Mouse (Mus musculus) hindbrain, postnatal 0 days (tissue): ENCODE measurements around the gene Neurog1. TPM values are rescaled to one million over a fixed set of nuclear protein-coding genes. Genes with fewer than 3 reads are reported as not detected.

Source experiments
- ATAC-seq: fragments of 200-750 bp; cut with Nextera tagmentation; 2 replicates; pipeline ENCODE4 v1.8.0; 2017; ENCODE audit warnings: mild to moderate bottlenecking, moderate TSS enrichment, moderate library complexity
- DNase-seq: peaks from one replicate; pipeline ENCODE4 v3.0.0-alpha.2; 2015; ENCODE audit warnings: low spot score
- H3K27ac ChIP-seq: fragments of 300-500 bp; sonication (generic); 2 replicates; pipeline ENCODE4 v1.5.1; 2014; ENCODE audit warnings: mild to moderate bottlenecking
- H3K27me3 ChIP-seq: fragments of 300-500 bp; sonication (generic); 2 replicates; pipeline ENCODE4 v1.6.1; 2014; ENCODE audit warnings: low read length, mixed read lengths; ENCODE audit not compliant: insufficient read depth
- H3K36me3 ChIP-seq: fragments of 300-500 bp; sonication (generic); 2 replicates; pipeline ENCODE4 v1.6.1; 2014; ENCODE audit warnings: low read length, mixed read lengths; ENCODE audit not compliant: insufficient read depth
- H3K4me1 ChIP-seq: fragments of 300-500 bp; sonication (generic); 2 replicates; pipeline ENCODE4 v1.6.1; 2014; ENCODE audit warnings: antibody characterized with exemption, low read length, mixed read lengths; ENCODE audit not compliant: insufficient read depth
- H3K4me2 ChIP-seq: fragments of 300-500 bp; sonication (generic); 2 replicates; pipeline ENCODE4 v1.6.1; 2014; ENCODE audit warnings: low read depth, mild to moderate bottlenecking, low read length, moderate library complexity, mixed read lengths
- H3K4me3 ChIP-seq: fragments of 300-500 bp; sonication (generic); 2 replicates; pipeline ENCODE4 v1.5.1; 2014; ENCODE audit warnings: low read length
- H3K9ac ChIP-seq: fragments of 300-500 bp; sonication (generic); replicated peaks from 2 replicates; pipeline ENCODE4 v1.6.1; 2014; ENCODE audit warnings: mild to moderate bottlenecking, low read length, moderate library complexity, mixed read lengths
- H3K9me3 ChIP-seq: fragments of 300-500 bp; sonication (generic); 2 replicates; pipeline ENCODE4 v1.6.1; 2016; ENCODE audit warnings: low read length, mixed read lengths
- CTCF ChIP-seq: IDR thresholded peaks from 2 replicates; pipeline ENCODE4 v1.5.1; 2016; ENCODE audit warnings: antibody characterized with exemption, control low read depth, low read depth
- WGBS: fragments of 180-500 bp; shearing (Covaris S2); extraction: QIAGEN DNeasy Blood & Tissue Kit; methylation state at CpG from one replicate; pipeline ENCODE4 v1.1.7; 2014; 5-methylcytosine and 5-hydroxymethylcytosine counted together
- polyA plus RNA-seq: library from polyadenylated mRNA; unstranded; fragments of >200 nt; fragmentation: Nextera tagmentation; extraction: Ambion mirVana; gene quantifications from 2 replicates; pipeline ENCODE4 v1.2.1, GENCODE M21; 2015
- total RNA-seq: library from RNA; depleted of rRNA; stranded (reverse); fragments of >200 nt; gene quantifications from 2 replicates; pipeline ENCODE4 v1.2.3, GENCODE M21; 2014

Gene Neurog1
- total and polyA plus RNA-seq, 2 experiments from 2014 or later, result 0.30 to 0.42 TPM

DNA sequence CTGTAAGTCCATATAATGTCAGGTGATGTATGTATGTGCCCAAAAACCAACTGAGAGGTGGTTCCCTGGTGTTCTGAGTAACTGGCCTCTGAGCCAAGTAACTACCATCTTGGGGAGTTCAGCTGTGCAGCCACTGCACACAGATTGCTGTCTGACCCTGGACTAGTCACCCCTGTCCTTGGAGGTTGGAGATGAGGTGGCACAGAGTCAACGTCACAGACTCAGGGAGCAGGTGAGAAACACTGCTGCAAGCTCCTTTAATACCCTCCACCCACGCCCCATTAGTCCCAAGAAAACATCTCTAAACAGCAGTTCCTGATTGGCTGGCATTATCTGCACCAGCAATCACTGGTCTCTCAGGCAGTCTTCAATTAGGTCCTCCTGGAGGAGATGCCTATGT is 23.2 kb upstream of the Neurog1 start:
- 43% methylated on average over 2 of the region's 2 CpGs for WGBS
- H3K9me3 ChIP-seq, result 0 out of 2 replicates have a peak, but pooled peaks cover 3% of the 10 kb centered on the region
- H3K27me3 ChIP-seq, result 0 out of 2 replicates have a peak, but pooled peaks cover 3% of the 10 kb centered on the region
- no peak overlapping the region for H3K9ac ChIP-seq
- no peak for TF ChIP-seq CTCF
- no peak for ATAC-seq
- no peak for DNase-seq
- no peaks in the 10 kb centered on the region for H3K36me3 ChIP-seq
- no peak overlapping the region for H3K4me3 ChIP-seq
- no peak overlapping the region for H3K27ac ChIP-seq
- H3K4me1 ChIP-seq, result no peaks in the 10 kb centered on the region
- no peak overlapping the region for H3K4me2 ChIP-seq

DNA sequence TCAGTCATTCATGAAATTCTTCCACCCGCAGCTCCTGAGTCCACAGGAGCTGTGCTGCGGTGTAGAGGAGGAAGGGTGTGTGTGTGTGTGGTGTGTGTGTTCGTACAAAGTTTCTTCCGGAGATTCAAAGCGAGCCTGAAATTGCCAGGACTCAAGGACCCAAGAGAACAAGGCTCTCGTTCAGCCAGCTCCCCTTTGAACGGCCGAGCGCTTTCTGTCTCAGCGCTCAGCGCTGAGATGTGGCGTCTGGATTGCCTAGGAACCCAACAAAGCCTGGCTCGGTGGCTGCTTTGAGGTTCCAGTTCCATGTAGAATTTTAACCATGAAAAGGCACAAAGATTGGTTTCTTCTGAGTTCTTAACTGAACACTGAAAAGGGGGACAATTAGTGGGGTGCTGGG is 18.2 kb upstream of the Neurog1 start:
- DNase-seq (peak; percentile 47), ATAC-seq (peak; percentile 73; the same call in 1 of the 2 replicates)
- Histone ChIP-seq H3K9ac (no peak overlapping the region), H3K4me3 (no peak overlapping the region), H3K4me2 (no peak overlapping the region), H3K36me3 (no peaks in the 10 kb centered on the region), H3K9me3 (0 out of 2 replicates have a peak, but pooled peaks cover 3% of the 10 kb centered on the region), H3K4me1 (no peaks in the 10 kb centered on the region), H3K27ac (peak overlapping the region; percentile 22; the same call in 1 of the 2 replicates), H3K27me3 (no peaks in the 10 kb centered on the region)
- no peak for TF ChIP-seq CTCF
- 48% methylated on average over 13 of the region's 13 CpGs for WGBS

DNA sequence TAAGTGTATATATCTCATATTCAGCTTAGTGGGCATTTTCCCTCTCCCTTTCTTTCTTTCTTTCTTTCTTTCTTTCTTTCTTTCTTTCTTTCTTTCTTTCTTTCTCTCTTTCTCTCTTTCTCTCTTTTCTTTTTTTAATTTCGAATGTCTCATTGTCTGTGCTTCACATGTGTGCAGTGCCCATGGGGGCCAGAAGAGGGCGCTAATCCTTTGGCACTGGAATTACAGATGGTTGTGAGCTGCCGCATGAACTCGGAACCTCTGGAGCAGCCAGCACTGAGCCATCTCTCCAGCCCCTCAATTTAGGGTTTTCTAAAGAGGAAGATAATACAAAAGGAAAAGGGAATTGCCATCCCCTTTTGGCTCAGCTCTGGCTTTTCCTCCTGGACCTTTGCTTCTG is 15.4 kb upstream of the Neurog1 start:
- Histone ChIP-seq H3K27me3 (0 out of 2 replicates have a peak, but pooled peaks cover 5% of the 10 kb centered on the region), H3K4me3 (no peak overlapping the region), H3K9me3 (0 out of 2 replicates have a peak, but pooled peaks cover 3% of the 10 kb centered on the region), H3K36me3 (no peaks in the 10 kb centered on the region), H3K9ac (no peak overlapping the region), H3K27ac (no peak overlapping the region), H3K4me1 (no peaks in the 10 kb centered on the region), H3K4me2 (no peak overlapping the region)
- ATAC-seq (no peak), DNase-seq (no peak)
- TF ChIP-seq CTCF, result peak; percentile 48
- WGBS, result 79% methylated on average over 4 of the region's 4 CpGs

DNA sequence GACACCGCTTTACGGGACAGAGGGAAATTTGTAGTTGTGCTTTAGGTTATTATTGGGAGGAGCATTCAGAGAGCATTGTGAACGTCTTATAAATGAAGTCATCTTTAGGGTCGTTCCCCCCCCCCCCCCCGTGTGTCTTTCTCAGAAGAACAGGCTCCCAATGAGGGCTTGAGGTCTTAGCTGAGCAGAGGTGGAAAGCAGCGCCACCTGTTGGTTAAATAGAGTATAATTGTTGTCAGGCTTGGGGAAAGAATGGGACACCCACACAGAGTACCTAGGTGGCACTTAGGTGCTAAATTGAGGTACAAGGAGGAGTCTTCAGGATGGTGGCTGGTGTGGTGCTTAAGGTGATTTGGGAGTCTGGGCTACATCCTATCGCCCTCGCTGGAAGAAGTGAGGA is 14.5 kb upstream of the Neurog1 start:
- Histone ChIP-seq H3K4me1 (no peaks in the 10 kb centered on the region), H3K9me3 (0 out of 2 replicates have a peak, but pooled peaks cover 2% of the 10 kb centered on the region), H3K9ac (no peak overlapping the region), H3K4me3 (no peak overlapping the region), H3K27me3 (0 out of 2 replicates have a peak, but pooled peaks cover 14% of the 10 kb centered on the region), H3K36me3 (no peaks in the 10 kb centered on the region), H3K4me2 (no peak overlapping the region), H3K27ac (no peak overlapping the region)
- 36% methylated on average over 8 of the region's 8 CpGs for WGBS
- ATAC-seq, result 0 out of 2 replicates have a peak, but pooled peaks have one; percentile 66
- peak; percentile 77 for TF ChIP-seq CTCF
- peak; percentile 75 for DNase-seq

DNA sequence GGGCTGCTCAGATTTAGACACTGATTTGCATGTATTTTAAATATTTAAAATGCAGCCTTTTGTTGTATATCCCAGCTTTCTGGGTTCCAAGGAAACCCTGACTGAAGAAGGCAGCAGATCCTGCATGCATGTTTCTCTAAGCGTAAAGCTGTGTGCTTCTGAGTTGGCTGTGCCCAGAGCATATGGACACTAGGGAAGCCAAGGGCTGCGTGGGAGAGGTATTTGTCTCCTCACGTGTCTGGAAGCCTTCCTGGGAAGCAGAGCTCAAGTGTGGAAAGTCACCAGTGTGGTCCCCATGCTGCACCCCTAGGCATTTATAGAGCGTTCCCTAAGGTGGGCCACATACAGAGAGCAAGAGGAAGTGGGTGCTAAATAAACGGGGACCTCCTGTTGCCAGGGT is 13.7 kb upstream of the Neurog1 start:
- Histone ChIP-seq H3K27ac (no peak overlapping the region), H3K9me3 (no peaks in the 10 kb centered on the region), H3K4me2 (no peak overlapping the region), H3K4me3 (no peak overlapping the region), H3K9ac (no peak overlapping the region), H3K27me3 (peaks cover 22% of the 10 kb centered on the region; the same call in 1 of the 2 replicates), H3K4me1 (no peaks in the 10 kb centered on the region), H3K36me3 (no peaks in the 10 kb centered on the region)
- no peak for ATAC-seq
- WGBS, result 63% methylated on average over 5 of the region's 5 CpGs
- no peak for DNase-seq
- TF ChIP-seq CTCF, result no peak

DNA sequence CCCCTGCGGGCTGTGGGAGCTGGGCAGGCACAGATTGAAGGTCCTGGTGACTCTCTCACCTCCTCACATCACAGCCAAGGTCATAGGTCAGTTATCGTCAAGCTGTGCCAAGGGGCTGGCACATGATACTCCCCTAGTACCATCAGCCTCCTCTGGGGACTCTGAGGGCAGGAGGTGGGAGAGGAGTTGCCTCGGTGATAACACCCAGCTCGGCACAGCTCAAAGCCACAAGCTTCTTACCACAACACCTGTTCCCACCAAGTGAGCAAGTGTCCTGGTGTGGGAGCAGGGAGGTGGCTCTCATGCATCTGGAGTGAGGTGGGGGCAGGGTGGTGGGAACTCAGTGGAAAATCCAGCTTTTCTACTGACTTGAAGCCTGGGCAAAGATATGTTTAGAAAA is 10.3 kb upstream of the Neurog1 start:
- Histone ChIP-seq H3K4me1 (no peaks in the 10 kb centered on the region; the same call in 1 of the 2 replicates), H3K27me3 (peaks cover 46% of the 10 kb centered on the region), H3K9ac (no peak overlapping the region), H3K9me3 (no peaks in the 10 kb centered on the region), H3K36me3 (no peaks in the 10 kb centered on the region), H3K4me2 (no peak overlapping the region), H3K4me3 (no peak overlapping the region), H3K27ac (no peak overlapping the region)
- TF ChIP-seq CTCF, result no peak
- ATAC-seq (no peak), DNase-seq (no peak)
- 63% methylated on average over 4 of the region's 4 CpGs for WGBS

DNA sequence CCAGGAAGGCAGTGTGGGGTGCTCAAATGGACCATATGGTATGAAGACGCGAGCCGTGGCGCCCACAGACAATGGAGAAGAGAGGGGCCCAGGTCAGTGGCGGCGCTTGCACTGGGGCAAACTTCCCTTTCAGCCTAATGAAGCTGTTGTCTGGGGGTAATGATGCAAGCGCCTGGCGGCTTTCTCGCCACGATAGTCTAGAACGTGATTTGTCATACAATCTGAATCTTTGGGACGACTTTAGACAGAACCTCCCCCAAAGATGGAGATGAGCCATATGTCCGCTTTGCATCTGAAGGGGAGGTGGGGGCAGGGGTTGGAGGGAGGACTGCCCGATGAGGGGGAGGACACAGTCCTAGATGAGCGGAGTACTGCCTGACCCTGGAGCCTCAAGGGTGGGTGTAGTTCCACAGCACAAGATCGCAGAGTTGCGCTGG is 8.4 kb upstream of the Neurog1 start:
- 0 out of 2 replicates have a peak, but pooled peaks have one; percentile 27 for ATAC-seq

More for the DNA sequence above, 8.4 kb upstream of the Neurog1 start:
- Histone ChIP-seq H3K27me3 (peaks cover 64% of the 10 kb centered on the region), H3K4me1 (no peaks in the 10 kb centered on the region; the same call in 1 of the 2 replicates), H3K36me3 (no peaks in the 10 kb centered on the region), H3K9me3 (no peaks in the 10 kb centered on the region), H3K4me2 (no peak overlapping the region), H3K27ac (no peak overlapping the region), H3K4me3 (no peak overlapping the region), H3K9ac (no peak overlapping the region)
- WGBS, result 1% methylated on average over 17 of the region's 17 CpGs
- TF ChIP-seq CTCF, result no peak
- no peak for DNase-seq
